Mouse (Mus musculus) spleen, embryonic (tissue): ENCODE data around the gene Mmgt1.

Experiments
- CTCF ChIA-PET: fragments of 350-600 bp; sonication (Branson Sonifier 250); formaldehyde crosslinking; loops from one replicate; lab custom pipeline; 2022; lab: Charles Lee

The Mmgt1 gene

DNA sequence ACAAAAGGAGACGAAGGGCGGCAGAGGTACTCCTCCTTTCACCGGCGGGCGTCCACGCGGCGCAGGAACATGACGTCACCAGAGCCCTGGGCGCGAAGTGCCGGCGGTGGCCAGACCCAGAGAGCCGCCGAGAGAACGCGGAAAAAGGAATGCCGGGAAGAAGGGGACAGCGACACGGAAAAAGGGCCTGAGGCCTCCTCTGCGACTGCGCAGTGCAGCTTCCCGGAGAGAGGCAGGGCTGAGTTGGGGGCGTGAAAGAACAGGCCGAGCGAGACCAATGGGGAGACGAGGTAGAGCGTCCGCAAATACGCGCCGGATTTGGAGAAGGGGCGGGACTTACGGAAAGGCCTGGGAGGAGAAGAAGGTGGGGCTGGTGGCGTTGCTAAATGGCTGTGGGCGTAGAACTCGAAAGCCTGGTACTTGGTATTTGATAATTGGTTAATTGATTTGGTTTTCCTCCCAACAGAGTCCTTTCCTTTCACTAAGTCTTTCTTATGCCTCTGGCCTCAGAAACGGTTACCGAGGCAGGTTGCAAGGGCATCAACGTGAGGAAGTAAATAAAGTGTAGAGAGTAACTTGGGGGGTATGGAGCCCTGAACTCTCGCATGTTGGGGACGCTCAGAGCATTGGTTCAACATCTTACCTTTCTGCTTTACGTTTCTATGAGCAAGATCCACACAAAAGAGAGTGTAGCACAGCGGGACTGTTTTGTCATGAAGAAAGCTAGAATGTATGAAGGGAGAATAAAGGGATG, at the start of gene Mmgt1:
Gene Mmgt1, minus strand, starts transcription at position 183 of the 754 bp plus-strand sequence.
- CTCF ChIA-PET: no interaction called here

DNA sequence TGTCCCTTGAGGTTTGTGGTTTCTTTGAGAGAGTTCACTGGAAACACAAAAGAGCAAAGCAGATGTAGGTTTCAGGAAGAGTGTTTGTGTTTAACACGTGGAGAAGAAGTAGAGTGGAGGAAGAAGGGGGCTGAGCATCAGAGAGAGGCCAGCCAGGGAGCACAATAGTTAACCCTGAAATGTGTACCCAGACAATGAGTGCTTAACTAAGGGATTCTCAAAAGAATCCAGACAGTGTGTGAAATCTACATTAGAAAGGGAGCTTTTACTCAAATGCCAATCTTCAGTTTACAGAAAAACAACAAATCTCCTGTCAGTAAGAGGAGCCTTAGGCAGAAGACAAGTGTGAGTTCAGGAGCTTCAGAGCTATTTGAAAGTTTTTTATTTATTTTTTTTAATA, 42.2 kb upstream of the Mmgt1 start:
- CTCF ChIA-PET: no interaction called here

DNA sequence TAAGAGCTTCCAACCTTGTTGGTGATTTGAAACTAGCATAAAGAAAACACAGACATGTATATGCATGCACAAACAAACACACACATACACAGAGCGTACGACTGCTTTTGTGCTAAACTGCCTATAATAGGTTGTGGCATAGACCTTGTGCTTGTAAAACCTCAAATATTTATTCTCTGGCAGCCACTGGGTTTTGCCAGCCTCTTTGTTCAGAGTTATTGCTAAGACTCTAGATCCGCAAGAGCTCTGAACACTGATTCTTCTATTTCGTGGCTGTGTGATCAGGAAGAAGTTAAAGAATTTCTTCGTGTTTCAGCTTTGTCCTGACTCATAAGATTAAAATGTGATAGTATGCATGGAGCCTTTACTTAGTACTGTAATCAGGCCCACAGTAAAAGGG, 38.3 kb upstream of the Mmgt1 start:
- CTCF ChIA-PET: no interaction called here

DNA sequence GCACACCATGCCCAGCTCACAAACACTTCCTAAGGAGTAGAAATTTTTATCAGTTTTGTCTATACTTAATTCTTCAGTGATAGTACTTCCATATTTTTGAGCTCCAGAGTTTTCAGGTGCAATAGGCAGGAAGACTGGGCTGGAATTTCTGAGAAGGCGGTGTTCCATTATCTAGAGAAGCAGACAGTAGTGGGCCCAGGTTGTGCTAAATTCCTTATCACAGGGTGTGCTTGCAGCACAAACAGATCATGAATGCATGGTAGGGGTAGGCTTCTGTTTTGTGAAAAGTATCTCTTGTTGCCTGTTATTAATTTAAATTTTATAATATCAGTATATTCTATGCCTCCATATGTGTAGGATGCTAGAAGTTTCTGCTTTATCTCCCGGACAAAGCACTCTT, 17.4 kb upstream of the Mmgt1 start:
- CTCF ChIA-PET: no interaction called here

DNA sequence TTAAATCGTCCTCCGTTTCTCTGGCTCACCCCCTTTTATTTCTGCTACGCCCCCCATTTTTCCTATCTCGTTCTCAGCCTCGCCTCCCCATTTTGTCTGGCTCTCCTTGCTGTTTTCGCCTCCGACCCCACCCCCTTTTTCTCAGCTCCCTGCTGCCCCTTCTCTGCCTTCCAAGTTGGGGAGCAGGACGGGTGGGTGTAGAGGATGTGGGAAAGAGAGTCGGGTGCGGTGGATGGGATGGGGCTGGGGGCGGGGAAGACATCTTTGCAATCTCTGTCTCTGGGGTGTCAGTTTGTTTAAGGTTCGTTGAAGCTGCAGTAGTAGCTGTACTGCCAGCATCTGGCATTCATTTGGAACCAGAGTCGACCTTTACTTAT, 12.4 kb upstream of the Mmgt1 start:
- CTCF ChIA-PET: no interaction called here

DNA sequence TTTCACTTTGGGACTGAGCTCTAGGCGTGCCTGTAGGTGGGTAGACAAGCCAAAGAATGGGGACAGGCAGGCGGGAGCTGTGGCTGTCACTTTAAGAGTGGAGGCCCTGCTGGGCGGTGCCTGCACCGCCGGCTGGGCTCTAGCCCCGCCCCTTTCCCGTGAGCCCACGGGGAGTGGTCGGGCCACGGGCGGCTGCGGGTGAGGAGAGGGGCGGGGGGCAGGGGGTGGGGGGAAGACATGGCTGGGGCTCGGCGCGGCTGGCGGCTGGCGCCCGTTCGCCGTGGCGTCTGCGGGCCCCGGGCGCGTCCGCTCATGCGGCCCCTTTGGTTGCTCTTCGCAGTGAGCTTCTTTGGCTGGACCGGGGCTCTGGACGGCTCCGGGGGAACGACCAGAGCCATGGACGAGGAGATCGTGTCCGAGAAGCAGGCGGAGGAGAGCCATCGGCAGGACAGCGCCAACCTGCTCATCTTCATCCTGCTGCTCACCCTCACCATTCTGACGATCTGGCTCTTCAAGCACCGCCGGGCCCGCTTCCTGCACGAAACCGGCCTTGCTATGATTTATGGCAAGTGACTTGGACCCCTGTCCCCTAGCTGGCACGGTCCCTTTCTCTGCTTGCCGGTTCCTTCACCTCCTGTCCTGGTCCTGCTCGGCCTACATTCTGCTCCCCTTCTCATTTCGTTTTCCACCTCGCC, 11.9 kb upstream of the Mmgt1 start, which contains the start of gene Slc9a6:
Gene Slc9a6, plus strand, starts transcription at position 135 of the 695 bp plus-strand sequence.
- CTCF ChIA-PET: interaction anchor here (0.5 kb wide), 1 partner anchor 317 kb away, joined by 3 read pairs; no protein-coding TSS in a partner anchor

DNA sequence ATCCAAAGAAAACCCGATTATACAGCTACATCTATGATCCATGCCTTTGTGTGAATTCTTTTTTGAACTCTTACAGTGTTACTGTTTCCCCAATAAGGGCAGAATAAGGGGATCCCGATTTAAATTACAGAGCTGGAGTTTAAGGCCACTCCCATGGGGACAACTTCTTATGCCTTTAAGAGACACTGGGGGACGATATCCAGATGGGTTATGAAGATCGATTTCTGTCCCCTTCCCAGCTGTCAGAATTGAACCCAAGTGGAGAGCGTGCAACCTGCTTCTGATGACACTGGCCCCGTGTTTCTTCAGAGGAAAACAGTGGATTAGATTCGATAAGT, 11.4 kb upstream of the Mmgt1 start:
- CTCF ChIA-PET: interaction anchor here (0.5 kb wide), 1 partner anchor 317 kb away, joined by 3 read pairs; no protein-coding TSS in a partner anchor

DNA sequence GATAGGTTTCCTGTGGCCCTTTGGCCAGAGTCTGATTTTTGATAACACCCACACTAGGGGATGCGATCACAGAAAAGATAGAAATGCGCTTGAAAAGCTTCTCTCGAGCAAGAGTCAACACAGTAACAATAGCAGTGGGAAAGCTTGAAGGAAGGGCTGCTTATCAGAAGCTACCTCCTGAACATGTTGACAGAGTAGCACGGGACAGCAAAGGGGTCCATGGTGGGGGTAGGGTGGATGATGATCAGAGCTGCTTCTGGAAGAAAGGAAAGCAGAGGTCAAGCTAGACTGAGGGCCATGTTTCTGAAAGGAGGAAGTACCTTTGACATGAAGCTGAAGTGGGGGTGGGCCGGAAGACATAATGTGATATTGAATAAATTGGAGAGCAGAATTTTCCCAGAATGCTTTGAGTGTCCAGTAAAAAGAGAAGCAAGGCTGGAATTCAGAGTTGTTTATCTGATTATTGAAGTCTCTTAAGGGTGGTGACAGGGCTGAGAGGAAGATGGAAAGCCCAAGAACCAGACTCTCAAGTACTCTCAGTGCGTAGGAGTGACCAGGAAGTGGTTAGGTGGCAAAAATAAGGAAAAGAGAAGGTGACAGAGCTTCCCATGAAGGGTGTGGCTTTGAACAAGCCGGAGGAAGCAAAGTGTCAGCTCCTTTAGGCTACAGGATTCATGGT, 9.3 kb upstream of the Mmgt1 start:
- CTCF ChIA-PET: no interaction called here

DNA sequence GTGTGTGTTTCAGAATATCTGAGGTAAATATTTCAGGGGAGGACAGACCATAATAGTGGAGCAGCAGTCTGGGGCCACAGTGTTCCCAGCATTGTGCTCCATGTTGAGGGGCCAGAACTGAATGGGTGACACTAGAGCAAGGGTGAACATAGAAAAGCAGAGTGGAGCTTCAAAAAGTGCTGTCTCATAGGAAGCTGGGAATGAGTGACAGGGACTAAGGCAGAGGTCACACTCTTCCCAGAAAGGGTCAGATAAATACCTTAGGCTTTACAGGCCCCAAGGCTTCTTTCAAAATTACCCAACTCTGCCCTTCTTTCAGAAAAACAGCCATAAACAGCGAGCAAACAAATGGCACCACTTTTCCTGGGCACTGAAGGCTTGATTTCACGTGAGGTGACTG, 8.7 kb upstream of the Mmgt1 start:
- CTCF ChIA-PET: no interaction called here

DNA sequence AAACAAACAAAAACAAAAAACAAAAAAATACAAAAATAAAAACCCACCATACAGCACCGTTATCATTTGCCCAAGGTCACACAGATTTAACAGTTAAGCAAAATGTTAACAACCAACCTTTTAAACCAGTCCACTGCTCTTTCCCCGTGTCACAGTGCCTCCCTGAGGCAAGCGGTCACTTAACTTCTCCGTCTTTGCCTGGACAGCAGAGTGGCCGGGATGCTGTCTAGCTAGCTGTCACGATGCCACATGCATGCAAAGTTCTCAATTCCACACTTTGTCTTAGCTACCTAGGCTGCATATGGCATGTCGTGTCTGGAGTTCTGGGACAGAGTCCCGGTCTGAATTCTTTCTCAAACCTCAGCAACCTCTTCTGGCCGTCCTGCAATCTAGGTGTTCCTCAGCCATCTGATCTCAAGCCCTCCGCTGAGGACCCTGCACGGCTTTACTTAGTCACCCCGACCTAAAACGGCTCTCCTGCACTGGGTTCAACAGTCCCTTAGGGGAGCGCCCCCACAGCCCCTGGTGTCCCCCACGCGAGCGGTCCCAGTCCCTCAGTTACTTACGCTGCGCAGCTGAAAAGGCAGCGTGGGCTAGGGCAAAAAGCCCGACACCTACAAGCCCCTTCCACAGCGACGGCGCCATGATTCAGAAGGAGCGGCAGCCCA, 516 bp downstream of the Mmgt1 start:
- CTCF ChIA-PET: no interaction called here

DNA sequence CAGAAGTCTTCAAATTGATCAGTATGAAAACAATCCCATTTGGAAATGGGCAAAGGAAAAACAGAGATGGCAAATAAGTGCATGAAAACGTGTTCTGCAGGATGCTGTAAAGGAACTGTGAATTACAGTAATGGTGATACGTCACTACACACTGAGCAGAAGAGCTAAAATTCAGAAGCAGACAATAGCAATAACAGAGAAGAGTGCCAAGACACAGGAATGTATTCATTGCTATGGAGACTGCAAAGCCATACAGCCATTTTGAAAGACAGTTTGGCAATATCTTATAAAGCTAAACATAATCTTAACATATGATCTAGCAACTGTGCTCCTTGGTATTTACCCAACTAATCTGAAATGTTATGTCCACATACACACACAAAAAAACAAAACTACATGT, 19.7 kb downstream of the Mmgt1 start:
- CTCF ChIA-PET: no interaction called here

DNA sequence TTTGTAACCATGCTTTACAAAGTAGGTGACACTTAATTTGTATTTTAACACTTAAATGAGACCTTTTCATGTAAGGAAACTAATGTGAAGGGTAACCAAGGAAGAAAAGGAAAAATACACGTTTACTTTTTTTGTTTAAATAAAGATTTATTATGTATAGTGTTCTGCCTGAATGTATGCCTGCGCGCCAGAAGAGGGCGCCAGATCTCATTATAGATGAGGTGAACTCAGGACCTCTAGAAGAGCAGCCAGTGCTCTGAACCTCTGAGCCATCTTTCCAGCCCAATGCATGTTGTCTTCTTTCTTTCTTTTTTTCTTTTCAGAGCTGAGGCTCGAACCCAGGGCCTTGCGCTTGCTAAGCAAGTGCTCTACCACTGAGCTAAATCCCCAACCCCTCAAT, 25.4 kb downstream of the Mmgt1 start:
- CTCF ChIA-PET: no interaction called here

DNA sequence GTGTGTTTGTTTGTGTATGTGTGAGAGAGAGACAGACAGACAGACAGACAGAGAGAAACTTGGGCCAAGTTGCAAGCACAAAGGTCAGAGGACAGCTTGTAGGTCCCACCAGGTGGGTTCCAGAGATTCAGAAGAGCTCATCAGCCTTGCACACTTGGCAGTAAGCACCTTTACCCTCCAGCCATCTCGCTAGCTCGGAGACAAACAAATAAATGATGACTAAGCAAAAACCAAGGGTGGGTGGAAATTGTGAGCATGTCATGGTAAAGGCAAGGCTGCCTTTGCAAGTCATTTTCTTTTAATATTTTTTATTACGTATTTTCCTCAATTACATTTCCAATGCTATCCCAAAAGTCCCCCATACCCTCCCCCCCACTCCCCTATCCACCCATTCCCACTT, 44.3 kb downstream of the Mmgt1 start:
- CTCF ChIA-PET: no interaction called here

DNA sequence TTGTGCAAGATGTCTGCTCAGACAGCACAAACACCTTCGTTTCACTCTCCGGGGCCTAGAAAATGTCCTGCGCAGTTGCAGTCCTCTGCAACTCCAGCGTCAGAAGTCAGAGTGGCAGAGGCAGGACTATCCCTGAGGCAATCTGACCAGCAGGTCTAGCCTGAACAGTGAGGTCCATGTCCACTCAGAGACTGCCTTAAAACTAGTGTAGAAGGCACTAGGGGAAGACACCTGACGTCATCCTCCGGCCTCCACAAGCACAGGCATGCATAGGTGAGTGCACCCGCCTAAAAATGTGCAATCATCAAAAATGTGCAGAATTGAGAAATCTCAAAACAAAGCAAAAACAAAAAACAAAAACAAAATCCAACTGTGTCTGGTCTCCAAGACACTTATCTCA, 48.4 kb downstream of the Mmgt1 start, which contains the start of gene Gm648:
Gene Gm648, minus strand, starts transcription at position 101 of the 400 bp plus-strand sequence.
- CTCF ChIA-PET: no interaction called here

DNA sequence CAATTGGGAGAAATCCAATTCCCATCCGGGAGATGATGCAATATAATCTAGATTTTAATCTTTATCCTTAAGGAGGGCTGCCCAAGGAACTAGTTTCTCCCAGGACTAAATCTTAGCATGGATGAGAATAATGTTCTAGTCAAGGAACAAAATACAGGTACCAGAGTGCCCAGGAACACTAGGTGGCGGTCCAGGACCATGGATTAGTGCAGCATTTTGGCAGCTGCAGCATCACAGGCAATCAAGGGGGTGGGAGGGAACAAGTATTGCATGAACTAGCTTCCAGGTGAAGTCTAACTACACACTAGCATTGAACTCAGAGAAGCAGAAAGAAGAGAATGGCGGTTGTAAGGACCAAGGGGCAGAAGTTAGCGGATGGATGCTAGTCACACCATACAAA, 60.7 kb downstream of the Mmgt1 start:
- CTCF ChIA-PET: no interaction called here
